Mouse (Mus musculus) E14TG2a.4 (cell line): ENCODE measurements around the gene Pakap.

Experiments
- CTCF ChIP-seq: conservative IDR thresholded peaks from 2 replicates; pipeline ENCODE4 v1.5.1; 2014; ENCODE audit warnings: low read length
- NANOG ChIP-seq: IDR thresholded peaks from 2 replicates; pipeline ENCODE4 v1.6.1; 2014; ENCODE audit warnings: borderline replicate concordance, low read length, mixed read lengths
- POU5F1 ChIP-seq: IDR thresholded peaks from 2 replicates; pipeline ENCODE4 v1.6.1; 2014; ENCODE audit warnings: low read length, borderline replicate concordance

- TF ChIP-seq CTCF (no peak), NANOG (no peak), POU5F1 (no peak)
These were observed 65.1 kb downstream of the Pakap start for GRCm38 (mm10) chr4:57633052-57633451.
